Mouse (Mus musculus): ENCODE measurements around the gene Fbxo44. TPM values are rescaled to one million over a fixed set of nuclear protein-coding genes. Genes with fewer than 3 reads are reported as not detected.
A peak's percentile ranks its signal among the peaks of the same experiment; 100 is the strongest.
"Not testable (repeated sequence)": the region's sequence is repeated elsewhere in the genome, so short reads cannot be mapped to it uniquely, and the experiment has no call there.

The Fbxo44 gene
- 100 to 1,000 TPM; 133 to 136 TPM for total RNA-seq (2021)
- long read RNA-seq, transcript Fbxo44-201 (6 exons, 1,829 nt): major isoform, 67 of 135 reads
- long read RNA-seq, transcript Fbxo44-202 (5 exons, 1,034 nt): minor isoform, 19 of 135 reads
- long read RNA-seq, partial matches to known transcripts: 8 of 135 reads
- long read RNA-seq, other reads (novel, unspliced or antisense): 36 of 135 reads

DNA sequence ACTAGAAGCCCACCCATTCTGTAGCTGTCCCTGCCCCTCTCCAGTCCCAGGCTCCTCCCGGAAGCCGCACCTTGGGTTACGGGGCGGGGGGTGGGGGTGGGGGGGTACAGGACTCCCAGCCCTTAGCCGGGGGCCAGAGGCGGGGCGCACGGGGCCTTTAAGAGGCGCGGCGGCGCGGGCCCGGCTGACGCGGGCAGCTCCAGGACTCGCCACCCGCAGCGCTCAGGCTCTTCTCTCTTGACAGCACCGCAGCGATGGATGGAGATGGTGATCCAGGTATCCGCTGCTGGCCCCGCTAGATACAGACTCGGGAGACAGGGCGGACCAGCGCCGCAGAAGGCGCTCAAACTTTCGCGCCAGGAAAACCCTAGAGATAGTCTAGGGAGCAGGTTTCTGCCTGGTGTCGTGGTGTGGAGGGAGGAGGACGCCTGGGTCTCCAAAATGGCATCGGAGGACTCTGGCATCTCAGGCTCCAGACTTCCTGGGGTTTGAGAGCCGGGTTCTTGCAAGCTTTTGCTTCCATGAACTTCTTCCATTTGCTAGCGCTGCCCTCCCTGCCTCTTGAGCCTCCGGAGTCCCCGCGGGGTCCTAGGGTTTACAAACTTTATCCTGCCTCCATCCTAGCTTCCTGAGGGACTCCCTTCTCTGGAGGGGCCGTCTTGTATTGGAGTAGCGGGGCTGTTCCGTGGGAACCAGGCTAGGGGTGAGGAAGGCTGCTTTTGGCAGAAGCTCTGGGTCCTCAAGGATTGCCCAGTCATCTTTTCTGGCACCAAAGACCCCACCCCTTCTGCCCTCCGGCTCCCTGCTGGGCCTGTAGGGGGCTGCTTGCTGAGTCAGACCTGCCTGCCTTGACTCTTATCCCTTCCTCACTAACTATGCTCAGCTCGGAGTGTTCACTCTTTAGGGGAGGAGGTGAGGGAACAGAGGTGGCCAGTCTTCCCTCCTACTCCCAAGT, at the start of gene Fbxo44, which contains the start of gene Fbxo2:
Fbxo44 (minus strand) TSS at position 47 of the 955 bp plus-strand sequence.
Fbxo2 (plus strand) TSS at position 186 of the 955 bp plus-strand sequence.
- DNase-seq (ENCODE audit: low spot score in 2 of 2): peak in 1 of 2 experiments; percentile 62

DNA sequence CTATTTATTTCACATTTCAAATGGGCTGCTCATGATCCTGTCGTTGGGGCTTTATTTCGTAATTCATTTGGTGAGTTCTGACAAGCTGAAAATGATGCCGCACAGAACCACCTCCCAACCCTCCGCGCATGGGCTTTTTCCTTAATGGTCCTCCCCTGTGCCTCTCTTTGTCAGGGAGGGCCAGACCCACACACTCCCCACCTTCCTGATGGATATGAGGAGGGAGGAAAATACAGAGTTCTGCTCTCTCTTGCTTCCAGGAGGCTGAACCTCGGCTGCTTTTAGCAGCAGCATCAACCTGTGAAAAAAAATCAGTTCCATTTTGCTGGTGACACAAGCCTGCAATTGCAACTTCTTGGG, 44.6 kb upstream of the Fbxo44 start:
- DNase-seq (ENCODE audit: low spot score in 2 of 2): no peak

DNA sequence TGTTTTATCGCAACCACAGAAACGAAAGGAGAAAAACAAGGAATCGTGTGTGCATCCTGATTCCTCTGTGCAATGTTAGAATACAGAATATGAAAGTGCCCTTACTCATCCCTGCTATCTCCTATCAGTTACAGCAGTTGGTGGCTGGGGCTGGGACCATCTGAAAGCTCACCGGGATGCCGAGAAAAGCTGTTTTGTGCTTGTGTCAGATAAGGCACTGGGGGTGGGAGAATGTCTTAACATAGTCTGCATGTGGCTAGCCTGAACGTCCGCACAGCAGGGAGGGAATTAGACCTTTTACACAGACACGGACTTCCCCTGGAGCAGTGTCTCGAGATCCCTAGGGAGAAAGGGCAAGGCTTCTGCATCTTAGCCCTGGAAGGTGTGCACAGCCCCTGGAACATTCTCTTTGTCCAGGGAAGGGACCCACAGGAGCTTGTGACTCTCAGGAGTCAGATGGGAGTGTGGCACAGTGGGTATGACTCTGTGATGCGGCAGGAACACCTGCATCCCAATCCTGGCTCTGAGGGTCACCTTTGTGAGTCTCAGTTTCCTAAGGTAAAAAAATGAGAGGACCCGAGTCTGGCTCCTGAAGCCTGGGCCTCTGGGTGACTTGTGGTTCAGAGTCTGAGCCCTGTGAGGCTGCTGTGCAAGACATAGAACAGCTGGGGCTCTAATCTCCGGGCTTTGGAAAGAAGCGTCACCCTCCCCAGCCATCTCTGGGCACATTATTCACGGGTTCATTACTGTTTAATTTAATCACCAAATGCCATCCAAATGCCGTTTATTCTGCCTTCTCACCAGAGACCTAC, 44.0 kb upstream of the Fbxo44 start:
- no peak for DNase-seq (ENCODE audit: low spot score in 2 of 2)

DNA sequence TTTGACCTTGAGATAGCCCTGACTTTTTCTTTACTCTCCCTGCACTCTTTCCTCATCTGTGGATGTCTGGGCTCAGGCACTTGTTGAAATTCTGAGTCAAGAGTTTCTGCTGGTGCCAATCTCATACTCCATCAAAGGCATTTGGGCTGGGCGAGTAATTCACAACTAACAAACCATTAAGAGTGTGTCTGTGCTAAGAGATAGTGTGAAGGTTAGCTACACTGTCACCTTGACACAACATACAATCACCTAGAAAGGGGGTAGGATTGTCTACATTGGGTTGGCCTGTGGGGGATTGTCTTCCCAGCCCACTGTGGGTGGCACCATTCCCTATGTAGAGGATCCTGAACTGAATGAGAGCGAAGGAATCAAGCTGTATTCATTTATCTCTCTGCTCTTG, 43.3 kb upstream of the Fbxo44 start:
- no peak for DNase-seq (ENCODE audit: low spot score in 2 of 2)

DNA sequence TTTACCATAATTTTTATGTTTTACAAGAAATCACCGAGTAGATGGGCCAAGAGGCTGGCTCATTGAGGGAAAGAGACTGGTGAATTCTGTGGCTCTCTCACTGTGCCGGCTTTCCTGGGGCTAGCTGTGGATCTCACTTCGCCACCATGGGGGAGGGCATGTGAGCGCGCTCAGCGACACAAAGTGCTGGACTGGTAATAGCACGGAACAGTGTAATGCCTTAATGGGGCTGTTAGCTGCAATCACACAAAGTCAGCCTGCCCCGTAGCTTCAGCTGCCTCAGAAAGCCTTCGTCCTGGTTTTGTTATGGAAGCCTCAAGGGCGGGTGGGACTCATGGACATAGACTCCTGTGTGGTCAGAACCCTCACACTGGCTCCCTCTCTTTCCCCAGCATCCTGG, 38.4 kb upstream of the Fbxo44 start:
- DNase-seq (ENCODE audit: low spot score in 2 of 2): no peak

DNA sequence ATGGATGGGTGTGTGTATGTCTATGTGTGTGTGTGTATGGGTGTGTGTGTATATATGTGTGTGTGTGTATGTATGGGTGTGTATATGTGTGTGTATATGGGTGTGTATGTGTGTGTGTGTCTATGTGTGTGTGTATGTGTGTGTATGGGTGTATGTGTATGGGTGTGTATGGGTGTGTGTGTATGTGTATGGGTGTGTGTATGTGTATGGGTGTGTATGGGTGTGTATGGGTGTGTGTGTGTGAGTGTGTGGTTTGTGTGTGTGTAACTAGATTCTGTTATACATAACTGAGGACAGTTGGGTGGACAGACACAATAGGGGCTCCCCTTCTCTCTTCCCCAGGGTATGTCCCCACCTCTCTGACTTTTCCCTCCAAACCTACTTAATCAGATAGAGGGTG, 34.1 kb upstream of the Fbxo44 start:
- no peak for DNase-seq (ENCODE audit: low spot score in 2 of 2)

DNA sequence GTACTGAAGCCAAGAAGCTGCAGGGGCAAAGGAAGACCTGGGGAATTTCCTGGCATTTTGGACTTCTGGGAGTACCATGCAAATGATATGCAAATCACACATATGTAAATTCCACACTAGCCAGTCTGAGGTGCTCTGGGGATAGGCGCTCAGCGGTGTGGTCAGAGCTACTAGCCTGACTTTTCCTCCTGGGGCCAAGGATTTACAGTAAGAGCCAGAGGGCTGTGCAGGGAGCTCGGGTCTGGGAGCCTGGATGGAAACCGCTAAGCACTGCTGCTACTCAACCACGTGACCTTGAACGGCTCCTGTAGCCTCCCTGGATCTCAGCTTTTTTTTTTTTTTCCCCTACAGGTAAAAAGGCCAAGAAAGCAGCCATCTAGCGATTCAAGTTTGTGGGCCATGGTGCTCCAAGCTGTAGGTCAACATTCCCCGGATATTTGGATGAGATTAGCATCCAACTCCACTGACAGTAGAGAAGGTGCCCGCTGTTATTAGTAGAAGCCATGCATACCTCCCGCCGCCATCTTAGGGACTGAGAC, 32.5 kb upstream of the Fbxo44 start:
- no peak for DNase-seq (ENCODE audit: low spot score in 2 of 2)

DNA sequence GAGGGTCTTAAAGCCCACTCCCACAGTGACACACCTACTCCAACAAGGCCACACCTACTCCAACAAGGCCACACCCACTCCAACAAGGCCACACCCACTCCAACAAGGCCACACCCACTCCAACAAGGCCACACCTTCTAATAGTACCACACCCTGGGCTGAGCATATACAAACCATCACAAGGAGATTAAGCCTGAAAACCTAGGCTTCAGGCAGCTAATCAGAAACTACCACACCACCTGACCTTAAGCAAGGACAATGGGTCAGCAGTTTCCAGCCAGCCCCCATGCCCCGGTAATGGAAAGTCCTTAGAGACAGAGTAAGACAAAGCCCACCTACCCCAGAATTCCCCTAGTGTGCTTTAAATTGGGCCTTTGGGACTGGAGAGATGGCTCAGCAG, 28.5 kb upstream of the Fbxo44 start:
- not testable (repeated sequence) for DNase-seq (ENCODE audit: low spot score in 2 of 2)

DNA sequence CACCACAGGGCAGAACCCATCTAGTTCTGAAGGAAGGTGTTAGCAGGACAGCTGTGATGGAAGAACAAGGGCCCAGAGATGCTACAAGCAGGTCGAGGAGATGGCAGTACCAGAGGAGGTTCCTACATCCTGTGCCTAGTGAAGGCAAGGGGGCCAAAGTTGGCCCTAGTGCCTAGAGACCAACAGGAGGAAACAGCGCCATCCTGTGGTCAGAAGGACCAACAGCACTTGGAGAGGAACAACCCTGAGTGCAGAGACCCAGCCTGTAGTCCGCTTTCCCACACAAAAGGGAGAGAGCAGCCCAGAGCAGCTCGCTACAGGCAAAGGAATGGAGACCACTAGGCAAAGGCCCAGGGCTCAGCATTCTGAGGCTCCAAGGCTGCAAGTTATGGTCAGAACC, 25.5 kb upstream of the Fbxo44 start:
- DNase-seq (ENCODE audit: low spot score in 2 of 2): no peak

DNA sequence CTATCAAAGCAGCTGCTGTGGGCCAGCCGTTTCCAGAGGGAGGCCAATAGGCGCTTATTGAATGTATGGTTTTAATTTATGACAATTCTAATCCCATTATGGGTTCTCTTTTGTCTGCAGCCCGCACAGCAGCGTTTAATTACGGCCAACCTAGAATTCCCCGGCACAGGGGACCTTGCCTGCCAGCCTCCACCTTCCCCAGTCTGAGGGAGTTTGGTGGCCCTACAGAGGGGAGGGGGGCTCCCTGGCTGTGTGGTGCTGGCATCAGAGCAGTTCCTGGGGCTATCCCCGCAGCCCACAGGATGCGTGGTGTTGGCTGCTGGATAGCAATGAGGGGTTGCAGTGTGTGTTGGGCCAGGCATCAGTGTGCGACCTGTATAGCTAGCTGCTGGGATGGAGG, 24.3 kb upstream of the Fbxo44 start:
- no peak for DNase-seq (ENCODE audit: low spot score in 2 of 2)

DNA sequence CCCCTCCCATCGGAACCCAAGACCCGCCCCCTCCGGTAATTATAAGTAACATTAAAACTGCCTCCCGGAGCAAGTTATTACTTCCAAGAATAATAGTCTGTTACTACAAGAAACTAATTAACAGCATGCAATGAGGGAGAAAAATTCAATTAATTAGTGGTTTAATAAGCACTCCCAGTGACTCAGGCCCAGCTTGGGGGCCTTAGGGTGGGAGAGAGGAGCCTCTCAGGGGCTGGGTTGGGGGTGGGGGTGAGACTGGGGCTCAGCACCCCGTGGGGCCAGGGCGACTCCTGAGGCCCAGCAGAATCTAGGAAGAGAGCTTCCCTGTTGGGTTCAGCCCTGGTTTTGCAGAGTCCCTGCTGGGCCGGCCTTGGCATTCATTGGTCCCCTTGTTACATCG, 22.1 kb upstream of the Fbxo44 start:
- DNase-seq (ENCODE audit: low spot score in 2 of 2): no peak

DNA sequence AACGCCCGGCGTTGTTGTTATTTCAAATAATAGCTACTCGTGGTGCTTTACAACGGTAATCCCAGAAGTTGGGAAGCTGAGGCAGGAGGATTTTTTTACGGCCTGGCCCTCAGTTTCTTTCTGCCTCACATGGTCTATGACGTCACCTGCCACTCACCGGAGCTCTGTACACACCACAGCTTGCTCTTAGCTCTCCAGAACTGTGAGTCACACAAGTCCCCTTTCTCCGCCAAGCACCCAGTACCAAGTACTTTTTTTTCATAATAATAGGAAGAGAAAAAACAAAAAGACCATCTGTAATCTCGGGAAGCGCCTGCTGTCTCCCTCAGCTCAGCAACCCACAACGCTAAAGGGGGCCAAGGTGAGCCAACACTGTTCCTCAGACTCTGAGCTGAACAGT, 21.2 kb upstream of the Fbxo44 start:
- peak in 1 of 2 experiments; percentile 76 for DNase-seq (ENCODE audit: low spot score in 2 of 2)

DNA sequence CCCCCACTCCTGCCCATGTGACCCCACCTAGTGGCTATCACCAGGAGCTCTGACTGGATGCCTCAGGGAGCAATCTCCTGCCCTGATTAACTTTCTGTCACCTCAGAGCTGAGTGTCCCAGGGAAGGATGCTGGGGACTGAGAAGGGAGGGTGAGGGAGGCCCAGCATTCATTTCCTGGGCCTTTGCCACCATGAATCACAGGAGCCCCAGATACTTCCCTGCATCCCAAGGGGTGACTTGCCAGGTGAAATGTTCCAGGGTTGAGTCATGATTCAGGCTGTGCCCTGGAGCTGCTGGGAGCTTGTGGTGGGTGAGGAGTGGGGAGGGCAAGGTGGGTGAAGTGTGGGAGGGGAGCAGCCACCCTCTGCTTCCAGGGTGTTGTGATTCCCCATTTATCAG, 17.4 kb upstream of the Fbxo44 start:
- no peak for DNase-seq (ENCODE audit: low spot score in 2 of 2)

DNA sequence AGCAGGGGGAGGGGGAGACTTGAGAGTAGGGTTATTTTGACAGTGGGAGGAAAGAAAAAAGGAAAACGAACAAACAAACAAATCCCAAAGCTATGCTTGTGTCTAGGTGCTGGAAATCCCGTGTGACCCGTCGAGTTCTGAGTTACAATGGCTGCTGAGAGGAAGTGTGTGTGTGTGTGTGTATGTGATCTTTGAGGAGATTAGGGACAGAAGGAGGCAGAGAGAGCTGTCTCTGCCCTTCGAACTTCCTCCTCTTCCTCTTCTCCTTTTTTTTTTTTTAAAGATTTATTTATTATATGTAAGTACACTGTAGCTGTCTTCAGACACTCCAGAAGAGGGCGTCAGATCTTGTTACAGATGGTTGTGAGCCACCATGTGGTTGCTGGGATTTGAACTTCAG, 16.3 kb upstream of the Fbxo44 start:
- not testable (repeated sequence) for DNase-seq (ENCODE audit: low spot score in 2 of 2)

DNA sequence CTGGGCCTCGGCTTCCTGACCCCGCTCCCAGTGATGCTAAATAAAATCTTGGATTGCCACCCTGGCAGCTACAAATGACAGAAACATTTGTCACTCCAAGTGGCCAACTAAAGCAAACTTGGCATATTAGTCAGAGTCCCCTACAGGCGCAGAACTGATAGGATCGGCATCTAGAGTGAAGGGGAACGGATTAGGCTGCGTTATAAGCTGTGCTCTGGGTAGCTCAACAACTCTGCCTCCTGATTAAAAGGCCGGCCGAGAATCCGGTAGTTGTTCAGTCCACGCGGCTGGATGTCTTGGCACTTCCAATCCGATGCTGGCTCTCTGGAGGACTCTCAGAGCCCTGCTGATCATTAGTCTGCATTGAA, 14.2 kb upstream of the Fbxo44 start:
- DNase-seq (ENCODE audit: low spot score in 2 of 2): no peak

DNA sequence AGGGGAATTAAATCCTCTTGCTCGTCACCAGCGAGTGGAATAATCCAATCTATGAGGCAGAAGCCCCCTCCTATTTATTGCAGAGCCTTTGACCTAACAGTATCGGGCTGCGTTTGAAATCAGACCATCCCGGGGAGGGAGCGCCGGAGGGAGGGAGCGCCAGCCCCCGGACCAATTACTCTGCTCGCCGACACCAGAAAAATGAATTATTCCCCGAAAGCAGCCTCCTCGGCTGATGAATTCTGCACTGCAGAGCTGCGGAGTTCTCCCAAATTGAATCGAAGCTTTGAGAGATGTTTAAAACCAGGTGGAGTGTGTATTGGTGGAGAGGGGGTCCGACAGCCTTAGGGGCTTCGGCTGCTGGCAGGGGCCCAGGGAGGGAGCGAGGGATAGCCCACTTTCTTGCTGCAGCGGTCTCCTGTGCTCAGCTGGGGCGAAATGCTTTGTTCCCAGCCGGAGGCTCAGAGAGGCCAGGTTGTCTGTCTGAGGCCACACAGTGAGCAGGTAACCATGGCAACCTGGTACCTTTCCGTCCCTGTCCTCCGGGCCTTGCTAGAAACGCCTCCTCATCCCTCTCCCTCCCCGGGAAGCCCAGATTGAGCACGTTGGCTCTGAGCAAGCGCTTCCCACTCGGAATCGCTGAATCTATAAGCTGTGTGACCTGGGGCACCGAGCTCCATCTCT, 13.7 kb upstream of the Fbxo44 start:
- DNase-seq (ENCODE audit: low spot score in 2 of 2): peak in 1 of 2 experiments; percentile 67

DNA sequence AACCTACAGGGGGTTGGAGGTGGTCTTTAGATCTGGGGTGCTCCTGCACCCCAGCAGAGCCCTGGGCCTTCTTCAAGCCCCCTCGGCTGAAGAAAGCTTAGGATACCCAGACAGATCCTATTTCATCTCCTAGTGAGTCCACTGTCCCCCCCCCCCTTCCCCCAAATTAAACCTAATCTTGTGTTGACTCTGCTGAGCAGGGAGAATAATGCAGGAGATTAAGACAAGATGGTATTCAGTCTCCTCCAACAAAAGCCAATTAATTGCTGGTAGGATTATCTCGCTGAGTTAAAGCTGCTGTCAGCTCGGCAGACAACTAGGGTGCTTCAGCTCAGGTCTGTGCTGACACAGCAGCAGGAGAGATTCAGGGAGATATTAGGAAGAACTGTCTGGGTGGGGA, 11.0 kb upstream of the Fbxo44 start:
- no peak for DNase-seq (ENCODE audit: low spot score in 2 of 2)

DNA sequence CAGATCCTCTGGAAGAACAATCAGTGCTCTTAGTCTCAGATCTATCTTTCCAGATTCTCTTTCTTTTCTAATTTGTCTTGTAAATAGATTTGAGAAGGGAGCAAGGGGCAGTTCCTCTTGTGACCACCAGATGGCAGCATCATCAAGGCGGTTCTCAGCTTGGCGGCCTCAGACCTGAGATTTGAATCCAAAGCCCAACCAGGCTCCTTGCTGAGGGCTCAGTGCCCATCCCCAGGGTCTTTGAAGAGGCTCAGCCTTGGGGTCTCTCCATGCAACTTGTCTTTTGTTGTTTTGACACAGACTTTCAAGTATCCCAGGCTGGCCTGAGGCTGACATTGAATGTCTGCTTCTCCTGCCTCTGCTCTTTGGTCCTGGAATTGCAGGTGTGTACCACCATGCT, 10.6 kb upstream of the Fbxo44 start:
- peak in 1 of 2 experiments; percentile 86 for DNase-seq (ENCODE audit: low spot score in 2 of 2)

DNA sequence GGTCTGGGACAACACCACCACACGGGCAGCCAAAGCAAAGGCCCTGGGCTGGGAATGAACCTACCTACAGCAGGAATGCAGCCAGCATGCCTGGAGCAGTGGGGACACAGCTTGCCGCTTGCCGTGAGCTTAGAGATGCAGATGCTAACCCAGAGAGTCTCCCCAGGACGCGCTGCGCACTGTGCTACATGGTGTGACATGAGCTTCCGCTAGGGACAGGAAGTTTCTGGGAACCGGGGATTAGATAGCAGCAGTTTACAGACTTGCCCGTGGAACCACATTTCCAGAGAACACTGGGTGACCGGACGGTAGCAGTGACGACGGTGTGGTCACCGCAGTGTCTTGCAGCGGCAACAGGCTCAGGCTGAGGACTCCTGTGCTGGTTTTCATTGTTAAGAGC, 9.3 kb upstream of the Fbxo44 start:
- no peak for DNase-seq (ENCODE audit: low spot score in 2 of 2)

DNA sequence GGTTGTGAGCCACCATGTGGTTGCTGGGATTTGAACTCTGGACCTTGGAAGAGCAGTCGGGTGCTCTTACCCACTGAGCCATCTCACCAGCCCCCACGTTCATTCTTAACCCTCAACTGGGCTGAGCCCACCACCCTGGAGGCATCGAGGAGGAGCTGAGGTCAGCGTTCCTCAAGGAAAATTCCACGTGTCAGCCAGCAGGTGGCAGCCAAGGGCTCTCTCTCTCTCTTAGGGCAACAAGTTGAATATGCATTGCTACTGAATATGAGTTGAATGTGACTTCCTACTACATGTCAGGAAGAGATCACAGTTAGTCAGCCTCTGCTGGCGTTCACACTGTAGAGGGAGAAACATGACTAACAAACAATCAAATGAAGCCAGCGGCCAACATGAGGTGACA, 8.0 kb upstream of the Fbxo44 start:
- peak in 1 of 2 experiments; percentile 69 for DNase-seq (ENCODE audit: low spot score in 2 of 2)

DNA sequence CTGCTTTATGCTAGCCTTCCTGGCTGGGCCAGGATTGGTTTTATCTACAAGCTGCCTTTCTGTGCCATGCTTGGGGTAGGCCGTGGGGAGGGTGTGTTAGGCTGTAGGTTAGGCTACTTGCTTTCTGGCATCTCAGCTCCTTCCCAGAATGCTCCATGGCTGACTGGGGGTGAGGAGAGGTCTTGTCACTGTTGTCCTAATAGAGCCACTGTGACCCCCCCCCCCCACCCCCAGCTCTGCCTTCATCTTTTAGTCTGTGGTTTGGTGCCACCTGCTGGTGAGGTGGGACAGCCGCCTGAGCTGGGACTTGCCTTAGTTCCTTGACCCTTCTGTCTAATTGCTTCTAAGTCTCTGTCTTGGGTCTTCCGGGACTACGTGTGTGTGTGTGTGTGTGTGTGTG, 6.7 kb upstream of the Fbxo44 start:
- peak in 1 of 2 experiments; percentile 82 for DNase-seq (ENCODE audit: low spot score in 2 of 2)

Data from layer of hippocampus, adult 18-20 months (tissue).